Mouse (Mus musculus): ENCODE measurements around the gene Gm10401. TPM values are rescaled to one million over a fixed set of nuclear protein-coding genes. Genes with fewer than 3 reads are reported as not detected.
"Not testable (repeated sequence)": the region's sequence is repeated elsewhere in the genome, so short reads cannot be mapped to it uniquely, and the experiment has no call there.

Gene Gm10401
- total RNA-seq, 2 experiments from 2014 or later = not detected

DNA sequence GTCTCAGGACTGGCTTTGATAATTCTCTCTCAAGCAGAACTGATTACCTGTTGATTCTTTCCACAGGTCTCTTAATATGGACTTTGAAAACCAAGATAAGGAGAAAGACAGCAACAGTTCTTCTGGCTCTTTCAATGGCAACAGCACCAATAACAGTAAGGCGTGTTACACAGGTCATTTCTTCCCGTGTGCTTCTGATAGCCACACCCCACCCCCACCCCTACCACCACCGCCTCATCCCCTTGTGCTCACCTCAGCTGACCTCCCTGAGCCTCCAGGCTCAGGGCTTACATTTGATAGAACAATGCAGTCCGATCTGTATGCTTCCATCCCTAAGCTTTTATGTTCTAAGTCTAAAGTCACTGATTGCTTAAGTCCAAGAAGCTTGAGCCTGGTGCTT, 23.3 kb downstream of the Gm10401 start:
- no peak for DNase-seq
- intact Hi-C loops (cut with DNase I; ENCODE audit: low total_unique reads) = loop anchor here (5.0 kb wide), 2 partner anchors 32 to 92 kb away; no protein-coding TSS in a partner anchor

DNA sequence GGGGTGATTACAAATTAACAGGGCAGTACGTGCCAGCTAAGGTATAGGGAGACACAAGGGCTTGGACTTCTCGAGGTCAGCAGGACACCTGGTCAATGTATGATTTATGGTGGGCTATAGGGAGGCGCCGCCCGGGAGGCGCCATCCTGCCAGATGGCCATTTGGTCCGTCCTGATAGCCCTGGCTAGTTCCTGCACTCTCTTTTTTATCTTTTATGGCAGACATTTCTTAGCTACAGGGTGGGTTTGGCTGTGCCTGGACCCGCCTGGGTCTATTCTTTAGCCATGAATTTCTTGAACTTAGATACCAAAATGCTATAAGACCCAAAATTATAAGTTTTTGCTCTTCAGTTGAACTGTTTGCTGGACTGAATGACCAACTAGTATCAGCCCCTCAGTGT, 24.8 kb downstream of the Gm10401 start:
- intact Hi-C loops (cut with DNase I; ENCODE audit: low total_unique reads) = not testable (repeated sequence)

DNA sequence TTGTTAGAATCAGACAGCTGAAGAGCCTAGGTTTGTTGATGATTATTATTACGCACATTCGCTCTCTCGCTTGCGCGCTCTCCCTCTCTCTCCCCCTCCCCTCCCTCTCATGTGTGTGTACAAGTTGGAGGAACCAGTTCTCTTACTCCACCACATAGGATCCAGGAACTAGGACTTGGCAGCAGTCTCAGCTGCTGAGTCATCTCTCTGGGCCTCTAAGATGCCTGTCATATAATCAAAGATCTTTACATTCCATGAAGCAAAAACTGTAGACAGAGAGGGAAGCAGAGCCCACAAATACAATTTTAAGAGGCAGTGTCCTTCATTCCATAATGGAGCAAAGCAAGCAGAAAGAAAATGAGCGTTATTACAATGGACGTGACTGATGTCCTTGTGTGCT, 26.0 kb downstream of the Gm10401 start:
- intact Hi-C loops (cut with DNase I; ENCODE audit: low total_unique reads) = no loop called here
- DNase-seq = no peak

More for the DNA sequence above, 24.8 kb downstream of the Gm10401 start:
- not testable (repeated sequence) for DNase-seq

DNA sequence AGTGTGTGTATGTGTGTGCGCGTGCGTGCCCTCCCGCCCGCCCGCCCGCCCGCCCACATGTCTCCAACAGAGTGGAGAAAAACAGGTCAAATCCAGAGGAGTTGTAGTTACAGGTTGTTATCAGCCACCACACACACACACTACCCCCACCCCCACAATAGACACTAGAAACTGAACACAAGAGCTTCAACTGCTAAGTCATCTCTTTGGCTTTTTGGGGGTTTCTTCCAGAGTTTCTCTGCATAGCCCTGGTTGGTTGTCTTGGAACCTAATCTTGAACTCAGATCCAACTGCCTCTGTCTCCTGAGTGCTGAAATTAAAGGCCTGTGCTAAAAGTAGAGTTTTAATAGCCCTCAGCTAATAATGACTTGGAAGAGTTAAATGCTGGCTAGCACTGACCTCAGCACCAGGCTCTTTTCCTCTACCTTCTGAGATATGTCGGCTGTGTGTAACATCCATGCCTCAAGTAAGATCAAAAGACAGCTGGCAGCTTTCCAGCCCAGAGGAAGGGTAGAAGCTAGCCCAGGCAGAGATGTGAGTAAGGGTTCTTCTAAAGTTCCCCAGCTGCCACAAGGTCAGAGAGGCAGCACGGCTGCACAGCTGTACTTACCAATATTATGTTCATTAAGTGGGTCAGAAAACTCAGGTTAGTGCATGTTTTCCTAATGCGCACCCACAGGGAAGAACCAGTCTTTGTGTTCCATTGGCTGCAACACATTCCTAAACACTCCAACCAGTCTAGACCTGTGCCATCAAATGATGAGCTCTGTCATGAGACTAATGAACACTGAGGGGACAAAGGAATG, 26.8 kb downstream of the Gm10401 start:
- DNase-seq = no peak
- intact Hi-C loops (cut with DNase I; ENCODE audit: low total_unique reads) = no loop called here

- intact Hi-C loops (cut with DNase I; ENCODE audit: low total_unique reads) = no loop called here
- no peak for DNase-seq
These were observed 27.6 kb downstream of the Gm10401 start for GRCm38 (mm10) chr5:115070457-115070856.

- intact Hi-C loops (cut with DNase I; ENCODE audit: low total_unique reads) = no loop called here
- no peak for DNase-seq
These were observed 28.5 kb downstream of the Gm10401 start for GRCm38 (mm10) chr5:115069611-115070010.

GRCm38 (mm10) chr5:115068671-115069421, 29.2 kb downstream of the Gm10401 start:
- intact Hi-C loops (cut with DNase I; ENCODE audit: low total_unique reads) = no loop called here
- DNase-seq = no peak

DNA sequence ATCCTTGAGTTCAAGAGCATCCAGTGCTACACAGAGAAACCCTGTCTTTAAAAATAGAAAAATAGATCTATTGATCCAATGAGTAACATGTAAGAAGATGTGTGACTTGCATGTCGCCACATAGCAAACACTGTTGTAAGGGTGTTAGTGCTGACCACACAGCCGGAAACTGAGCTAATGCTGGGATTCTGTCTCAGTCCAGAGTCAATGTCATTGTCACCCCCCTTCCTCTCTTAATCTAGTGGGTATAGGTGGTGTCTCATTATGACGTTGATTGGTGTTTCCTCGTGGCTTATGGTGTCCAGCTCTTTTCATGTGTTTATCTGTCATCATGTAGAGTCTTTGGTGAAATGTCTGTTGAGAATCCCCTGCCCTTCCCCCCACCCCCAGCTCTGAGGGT, 31.9 kb downstream of the Gm10401 start:
- DNase-seq = no peak
- intact Hi-C loops (cut with DNase I; ENCODE audit: low total_unique reads) = no loop called here

DNA sequence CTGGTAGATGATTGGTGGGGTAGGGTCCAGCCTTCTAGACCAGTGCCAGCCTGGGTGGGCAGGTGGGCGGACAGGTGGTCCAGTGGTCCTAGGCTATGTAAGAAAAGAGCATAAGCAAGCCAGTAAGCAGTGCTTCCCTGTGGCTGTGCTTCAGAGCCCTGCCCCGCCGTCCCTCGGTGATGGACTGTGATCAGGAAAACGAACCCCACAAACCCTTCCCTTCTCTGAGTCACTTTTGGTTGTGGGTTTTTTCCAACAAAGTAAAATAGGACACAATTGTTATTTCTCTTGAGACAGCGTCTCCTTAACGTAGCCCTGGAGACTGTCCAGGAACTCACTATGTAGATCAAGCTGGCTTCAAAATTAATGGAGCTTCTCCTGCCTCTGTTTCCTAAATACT, 34.7 kb downstream of the Gm10401 start:
- no peak for DNase-seq
- intact Hi-C loops (cut with DNase I; ENCODE audit: low total_unique reads) = no loop called here

GRCm38 (mm10) chr5:115062566-115062965, 35.5 kb downstream of the Gm10401 start:
- intact Hi-C loops (cut with DNase I; ENCODE audit: low total_unique reads) = no loop called here
- DNase-seq = no peak

DNA sequence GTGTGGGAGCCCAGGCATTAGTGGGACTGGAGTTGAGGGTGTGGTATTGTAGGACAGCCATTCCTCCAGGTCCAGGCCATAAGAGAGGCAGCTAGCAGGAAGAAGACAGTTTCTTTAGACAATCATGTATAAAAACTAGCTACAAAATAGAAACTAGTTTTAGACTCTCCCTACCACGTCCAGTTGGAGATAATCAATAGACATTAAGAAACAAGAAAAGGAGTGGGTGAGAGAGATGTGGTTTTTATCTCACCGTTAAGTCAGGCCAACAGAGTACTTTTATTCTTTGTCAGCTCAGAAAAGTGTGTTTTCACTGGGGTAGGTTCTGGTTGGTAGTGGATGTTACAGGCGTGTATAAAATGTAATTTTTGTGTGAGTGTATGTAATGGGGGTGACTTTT, 37.1 kb downstream of the Gm10401 start:
- no peak for DNase-seq
- intact Hi-C loops (cut with DNase I; ENCODE audit: low total_unique reads) = no loop called here

DNA sequence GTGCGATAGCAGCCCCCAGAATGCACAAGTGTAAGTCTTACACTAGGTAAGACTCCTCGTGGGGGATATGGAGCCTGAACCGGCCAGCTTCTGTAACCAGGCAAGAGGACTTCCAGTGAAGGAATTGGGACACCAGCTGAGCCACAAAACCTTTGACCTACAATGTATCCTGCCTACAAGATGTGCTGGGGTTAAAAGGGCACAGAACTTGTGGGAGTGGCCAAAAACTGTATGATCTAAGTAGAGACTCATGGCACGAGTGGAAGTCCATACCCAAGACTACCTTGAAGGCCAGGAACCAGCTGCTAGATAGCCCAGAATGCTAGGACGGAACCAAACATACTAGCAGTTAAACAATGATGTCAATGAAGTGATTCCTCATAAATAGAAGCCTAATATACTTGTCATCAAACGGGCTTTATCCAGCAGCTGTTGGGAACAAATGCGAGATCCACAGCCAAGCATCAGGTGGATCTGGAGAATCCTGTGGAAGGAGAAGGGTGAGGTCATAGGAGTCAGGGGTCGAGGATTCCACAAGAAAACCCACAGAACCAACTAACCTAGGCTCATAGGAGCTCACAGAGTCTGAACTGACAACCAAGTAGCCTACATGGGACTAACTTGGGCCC, 37.9 kb downstream of the Gm10401 start:
- no peak for DNase-seq
- intact Hi-C loops (cut with DNase I; ENCODE audit: low total_unique reads) = no loop called here

- intact Hi-C loops (cut with DNase I; ENCODE audit: low total_unique reads) = no loop called here
These were observed 39.4 kb downstream of the Gm10401 start for GRCm38 (mm10) chr5:115058584-115059297.

DNA sequence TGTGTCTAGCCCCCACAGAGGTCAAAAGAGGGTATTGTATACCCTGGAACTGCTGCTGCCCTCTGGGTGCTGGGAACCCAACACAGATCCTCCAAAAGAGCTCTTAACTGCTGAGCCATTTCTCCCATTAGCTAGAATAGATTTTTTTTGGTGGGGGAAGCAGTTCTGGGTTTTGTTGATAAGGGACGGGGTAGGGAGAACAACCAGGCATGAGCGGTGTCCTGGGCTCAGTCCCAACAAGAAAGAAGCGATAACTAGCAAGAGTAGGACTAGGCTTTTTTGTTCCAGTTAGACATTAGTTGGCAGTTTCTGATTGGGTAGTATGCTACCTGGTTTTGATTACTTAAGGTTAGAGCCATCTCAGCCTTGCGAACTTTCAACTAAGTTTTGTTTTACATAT, 40.9 kb downstream of the Gm10401 start:
- intact Hi-C loops (cut with DNase I; ENCODE audit: low total_unique reads) = no loop called here
- DNase-seq = no peak

More at GRCm38 (mm10) chr5:115058584-115059297, 39.4 kb downstream of the Gm10401 start:
- DNase-seq = no peak

GRCm38 (mm10) chr5:115055418-115055817, 42.7 kb downstream of the Gm10401 start:
- no peak for DNase-seq
- intact Hi-C loops (cut with DNase I; ENCODE audit: low total_unique reads) = no loop called here

- no peak for DNase-seq
- intact Hi-C loops (cut with DNase I; ENCODE audit: low total_unique reads) = no loop called here
These were observed 44.2 kb downstream of the Gm10401 start for GRCm38 (mm10) chr5:115053791-115054396.

DNA sequence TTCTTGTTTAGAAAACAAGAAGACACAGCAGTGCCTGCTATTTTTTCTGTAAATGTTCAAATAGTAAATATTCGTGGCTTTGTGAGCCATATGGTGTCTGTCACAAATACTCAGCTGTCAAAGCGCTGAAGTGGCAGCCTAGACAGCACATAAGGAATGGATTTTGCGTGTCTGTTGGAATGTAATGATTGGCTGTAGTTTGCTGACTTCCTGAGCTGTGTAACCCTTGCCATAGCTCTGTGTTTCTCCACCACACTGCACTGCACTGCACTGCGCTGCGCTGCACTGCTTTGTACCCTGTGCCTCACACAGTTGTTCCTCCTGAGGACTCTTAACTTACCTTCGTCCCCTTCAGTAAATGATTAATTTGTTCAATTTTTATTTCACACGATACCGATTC, 45.5 kb downstream of the Gm10401 start:
- DNase-seq = no peak
- intact Hi-C loops (cut with DNase I; ENCODE audit: low total_unique reads) = no loop called here

DNA sequence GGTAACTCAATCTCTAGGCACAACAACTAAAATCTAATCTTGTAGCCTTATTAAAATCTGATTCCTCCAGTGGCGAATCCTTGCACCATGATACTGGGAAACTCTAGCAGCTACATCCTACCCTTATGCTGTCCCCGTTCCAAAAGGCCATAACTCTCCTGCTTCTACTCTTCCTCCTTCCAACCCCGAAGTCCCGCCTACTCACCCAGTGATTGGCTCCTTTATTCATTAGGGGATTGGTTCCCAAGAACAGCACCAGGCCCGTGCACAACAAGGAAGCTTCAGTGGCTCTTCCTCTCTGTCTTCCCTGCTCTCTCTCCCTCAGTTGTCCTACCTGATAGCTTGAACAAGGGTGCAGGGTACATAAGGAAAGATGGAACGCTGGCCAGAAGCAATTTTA, 47.3 kb downstream of the Gm10401 start:
- intact Hi-C loops (cut with DNase I; ENCODE audit: low total_unique reads) = no loop called here
- DNase-seq = no peak

- intact Hi-C loops (cut with DNase I; ENCODE audit: low total_unique reads) = no loop called here
These were observed 48.4 kb downstream of the Gm10401 start for GRCm38 (mm10) chr5:115049692-115050091.

More at GRCm38 (mm10) chr5:115049692-115050091, 48.4 kb downstream of the Gm10401 start:
- no peak for DNase-seq

All from gastrocnemius, postnatal 14 days (tissue).